Mouse (Mus musculus): ENCODE measurements at regions not wholly inside any gene's neighbourhood (a gene's known extent, or its start where the extent isn't known, plus 50 kb on each side); places are given as distances from the start of the nearest gene placed in this dataset.

DNA sequence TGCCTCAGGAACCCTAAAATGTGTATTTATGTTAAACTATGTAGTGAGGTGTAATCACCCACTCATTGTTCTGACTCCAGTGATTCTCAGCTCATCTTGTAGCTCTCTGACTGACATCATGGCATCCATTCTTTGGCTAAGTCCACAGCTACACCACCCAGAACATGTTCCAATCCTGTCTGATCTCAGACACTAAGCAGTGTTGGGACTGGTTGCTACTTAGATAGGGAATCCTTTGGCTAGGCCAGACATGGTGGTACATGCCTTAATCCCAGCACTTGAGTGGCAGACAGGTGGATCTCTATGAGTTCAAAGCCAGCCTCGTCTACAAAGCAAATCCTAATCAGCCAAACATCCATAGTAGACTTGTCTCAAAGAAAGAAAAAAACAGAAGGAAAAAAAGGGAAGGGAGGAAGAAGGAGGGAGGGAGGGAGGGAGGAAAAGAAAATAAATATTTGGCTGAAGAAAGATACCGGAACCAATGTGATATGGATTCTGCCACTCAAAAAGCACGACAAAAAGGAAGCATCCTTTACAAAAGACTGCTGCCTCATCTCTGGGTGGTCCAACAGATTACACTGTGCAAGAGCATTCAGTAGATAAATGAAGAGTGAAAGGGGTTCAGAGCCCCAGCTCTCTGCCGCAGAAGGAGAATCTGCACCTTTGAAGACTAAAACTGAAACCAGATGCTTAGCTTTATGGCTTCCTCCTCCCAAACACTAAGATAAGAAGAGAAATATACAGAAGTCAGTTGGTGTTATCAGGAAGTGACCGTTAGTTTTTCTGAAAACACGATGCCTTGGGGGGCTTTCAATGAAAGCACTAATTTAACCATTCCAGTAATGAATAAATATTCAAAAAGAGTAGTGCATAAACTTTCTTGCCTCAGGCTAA lies 51.5 kb upstream of the Med13 start:
- Histone ChIP-seq H3K9ac (replicated peaks; ENCODE audit: low read length, poor library complexity, severe bottlenecking) (no peak overlapping the region), H3K27me3 (ENCODE audit: insufficient read depth, low read length) (no peaks in the 10 kb centered on the region)

DNA sequence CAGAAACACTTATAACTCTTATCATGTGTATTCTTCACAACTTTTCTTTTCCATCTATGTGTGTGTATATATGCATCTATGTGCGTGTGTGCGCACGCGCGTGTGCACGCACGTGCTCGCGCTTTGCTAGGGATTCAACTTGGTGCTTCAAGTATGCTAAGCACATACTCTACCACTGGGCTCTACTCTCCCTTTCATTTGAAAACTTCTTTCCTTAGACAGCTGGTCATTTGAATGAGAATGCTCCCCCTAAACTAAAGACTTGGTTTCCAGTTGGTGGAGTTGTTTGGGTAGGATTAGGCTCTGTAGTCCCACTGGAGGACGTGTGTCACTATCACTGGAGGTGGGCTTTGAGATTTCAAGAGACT lies 52.2 kb upstream of the Med13 start:
- Histone ChIP-seq H3K27me3 (ENCODE audit: insufficient read depth, low read length) (no peaks in the 10 kb centered on the region), H3K4me1 (ENCODE audit: insufficient read depth, low read length) (no peaks in the 10 kb centered on the region), H3K4me3 (ENCODE audit: low read depth, low read length) (no peak overlapping the region), H3K9me3 (ENCODE audit: low read length) (no peaks in the 10 kb centered on the region), H3K4me2 (ENCODE audit: low read depth, low read length, poor library complexity, severe bottlenecking) (no peak overlapping the region), H3K36me3 (ENCODE audit: insufficient read depth, low read length) (no peaks in the 10 kb centered on the region), H3K9ac (replicated peaks; ENCODE audit: low read length, poor library complexity, severe bottlenecking) (no peak overlapping the region), H3K27ac (ENCODE audit: low read depth, low read length) (no peak overlapping the region)
- DNase-seq (ENCODE audit: low spot score), result no peak
- TF ChIP-seq CTCF (IDR thresholded peaks at IDR 0.05), result no peak
- WGBS, result 58% methylated on average over 10 of the region's 10 CpGs
- no peak for ATAC-seq (ENCODE audit: low FRiP score)

More for the DNA sequence above, 51.5 kb upstream of the Med13 start:
- no peak for ATAC-seq (ENCODE audit: low FRiP score)
- no peaks in the 10 kb centered on the region for H3K9me3 ChIP-seq (ENCODE audit: low read length)
- H3K4me1 ChIP-seq (ENCODE audit: insufficient read depth, low read length), result no peaks in the 10 kb centered on the region
- no peak overlapping the region for H3K27ac ChIP-seq (ENCODE audit: low read depth, low read length)
- 48% methylated on average over 6 of the region's 6 CpGs for WGBS
- H3K36me3 ChIP-seq (ENCODE audit: insufficient read depth, low read length), result no peaks in the 10 kb centered on the region
- H3K4me3 ChIP-seq (ENCODE audit: low read depth, low read length), result no peak overlapping the region
- DNase-seq (ENCODE audit: low spot score), result no peak
- TF ChIP-seq CTCF (IDR thresholded peaks at IDR 0.05), result no peak
- no peak overlapping the region for H3K4me2 ChIP-seq (ENCODE audit: low read depth, low read length, poor library complexity, severe bottlenecking)

DNA sequence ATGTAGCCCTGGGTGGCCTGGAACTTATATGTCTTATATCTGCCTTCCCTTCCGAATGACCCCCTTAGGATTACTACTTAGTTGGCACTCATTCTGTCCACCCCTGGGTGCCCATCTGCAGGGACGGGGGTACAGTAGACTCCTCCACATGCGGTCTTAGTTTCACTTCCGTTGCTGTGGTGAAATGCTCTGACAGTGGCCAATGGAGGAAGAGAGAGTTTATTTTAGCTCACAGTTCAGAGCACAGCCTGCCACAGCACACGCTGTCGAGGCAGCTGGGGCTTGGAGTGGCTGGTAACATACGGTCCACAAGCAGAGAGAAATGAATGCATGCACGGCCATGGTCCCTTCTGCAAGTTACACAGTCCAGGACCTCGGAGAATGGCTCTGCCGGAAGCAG lies 53.1 kb upstream of the Med13 start:
- no peak for DNase-seq (ENCODE audit: low spot score)
- 86% methylated on average over 10 of the region's 10 CpGs for whole genome bisulfite sequencing
- TF ChIP-seq CTCF (IDR thresholded peaks at IDR 0.05), result no peak

DNA sequence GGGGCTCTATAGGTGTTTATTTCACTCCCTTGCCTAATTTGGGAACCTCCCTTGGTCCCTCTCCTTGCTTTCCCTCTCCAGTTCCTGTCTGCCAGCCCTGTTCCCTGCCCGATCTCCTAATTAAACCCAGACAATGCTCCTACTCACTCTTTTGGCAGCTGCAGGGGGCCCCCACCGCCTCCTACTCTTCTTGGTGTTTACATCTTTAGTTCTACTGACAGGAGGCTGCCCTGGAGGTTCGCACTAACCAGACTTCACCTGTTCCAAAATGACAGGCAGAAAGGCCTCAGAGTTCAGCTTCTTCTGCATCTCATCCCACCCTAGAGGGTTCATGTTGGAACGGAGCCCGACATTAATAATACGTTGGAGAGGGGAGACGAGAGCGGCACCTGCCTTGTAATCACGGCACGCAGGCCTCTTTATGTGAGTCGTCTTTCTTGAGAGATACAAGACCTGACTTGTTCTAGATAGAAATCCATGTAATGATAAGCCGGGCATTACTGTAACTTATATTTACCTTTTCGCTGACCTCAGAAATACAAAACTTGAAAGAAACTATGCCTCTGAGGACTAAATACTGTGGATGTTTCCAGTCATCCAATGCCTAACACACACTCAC lies 55.5 kb upstream of the Med13 start:
- Histone ChIP-seq H3K36me3 (ENCODE audit: insufficient read depth, low read length) (no peaks in the 10 kb centered on the region), H3K4me1 (ENCODE audit: insufficient read depth, low read length) (no peaks in the 10 kb centered on the region), H3K9ac (replicated peaks; ENCODE audit: low read length, poor library complexity, severe bottlenecking) (no peak overlapping the region), H3K4me2 (ENCODE audit: low read depth, low read length, poor library complexity, severe bottlenecking) (no peak overlapping the region), H3K4me3 (ENCODE audit: low read depth, low read length) (no peak overlapping the region), H3K27me3 (ENCODE audit: insufficient read depth, low read length) (no peaks in the 10 kb centered on the region), H3K27ac (ENCODE audit: low read depth, low read length) (no peak overlapping the region), H3K9me3 (ENCODE audit: low read length) (no peaks in the 10 kb centered on the region)
- WGBS, result 31% methylated on average over 13 of the region's 13 CpGs
- no peak for TF ChIP-seq CTCF (IDR thresholded peaks at IDR 0.05)
- ATAC-seq (ENCODE audit: low FRiP score) (no peak), DNase-seq (ENCODE audit: low spot score) (peak; percentile 18)

More for the DNA sequence above, 53.1 kb upstream of the Med13 start:
- ATAC-seq (ENCODE audit: low FRiP score), result no peak
- Histone ChIP-seq H3K27me3 (ENCODE audit: insufficient read depth, low read length) (no peaks in the 10 kb centered on the region), H3K4me3 (ENCODE audit: low read depth, low read length) (no peak overlapping the region), H3K27ac (ENCODE audit: low read depth, low read length) (no peak overlapping the region), H3K4me2 (ENCODE audit: low read depth, low read length, poor library complexity, severe bottlenecking) (no peak overlapping the region), H3K9ac (replicated peaks; ENCODE audit: low read length, poor library complexity, severe bottlenecking) (no peak overlapping the region), H3K4me1 (ENCODE audit: insufficient read depth, low read length) (no peaks in the 10 kb centered on the region), H3K9me3 (ENCODE audit: low read length) (no peaks in the 10 kb centered on the region), H3K36me3 (ENCODE audit: insufficient read depth, low read length) (no peaks in the 10 kb centered on the region)

DNA sequence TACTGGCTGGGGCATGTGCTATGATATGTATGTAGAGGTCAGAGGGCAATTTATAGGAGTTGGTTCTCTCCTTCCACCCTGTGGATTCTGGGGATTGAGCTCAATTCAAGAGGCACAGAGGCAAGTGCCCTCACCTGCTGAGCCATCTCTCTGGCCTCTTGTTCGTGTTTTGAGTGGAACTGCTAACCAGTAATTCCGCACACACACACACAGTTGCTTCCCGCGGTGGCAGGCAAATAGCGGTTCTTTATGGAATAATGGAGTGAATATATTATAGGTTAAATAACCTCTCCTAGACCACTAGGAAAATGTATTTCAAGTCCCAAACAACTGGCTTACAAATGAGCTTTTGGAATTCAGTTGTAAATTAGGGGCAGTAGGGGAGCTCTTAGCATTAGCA lies 59.1 kb upstream of the Med13 start:
- 30% methylated on average over 5 of the region's 5 CpGs for WGBS
- no peak for ATAC-seq (ENCODE audit: low FRiP score)

DNA sequence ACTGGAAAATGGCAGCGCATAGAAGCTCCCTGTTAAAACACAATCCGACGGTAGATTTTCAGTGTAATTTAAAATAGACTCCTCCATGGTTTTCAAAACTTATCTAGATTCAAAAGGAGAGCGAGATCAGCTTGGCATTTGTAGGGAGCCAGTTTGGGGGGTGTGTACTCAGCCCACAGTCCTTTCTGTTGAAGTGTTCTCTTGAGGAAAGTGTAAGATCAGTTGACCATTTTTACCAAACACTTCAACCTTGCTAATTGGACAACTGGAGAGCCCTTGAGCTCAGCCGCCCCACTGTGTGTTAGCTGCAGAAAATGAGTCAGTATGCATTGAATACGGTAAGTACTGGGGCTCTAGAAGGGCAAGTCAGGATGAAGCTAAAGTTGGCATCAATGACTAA lies 59.8 kb upstream of the Med13 start:
- no peak overlapping the region for H3K4me3 ChIP-seq (ENCODE audit: low read depth, low read length)
- H3K27ac ChIP-seq (ENCODE audit: low read depth, low read length), result no peak overlapping the region
- 36% methylated on average over 6 of the region's 6 CpGs for WGBS
- H3K9me3 ChIP-seq (ENCODE audit: low read length), result no peaks in the 10 kb centered on the region
- no peak for TF ChIP-seq CTCF (IDR thresholded peaks at IDR 0.05)
- DNase-seq (ENCODE audit: low spot score) (no peak), ATAC-seq (ENCODE audit: low FRiP score) (no peak)
- no peaks in the 10 kb centered on the region for H3K36me3 ChIP-seq (ENCODE audit: insufficient read depth, low read length)
- H3K4me1 ChIP-seq (ENCODE audit: insufficient read depth, low read length), result no peaks in the 10 kb centered on the region
- H3K27me3 ChIP-seq (ENCODE audit: insufficient read depth, low read length), result no peaks in the 10 kb centered on the region
- H3K4me2 ChIP-seq (ENCODE audit: low read depth, low read length, poor library complexity, severe bottlenecking), result no peak overlapping the region
- no peak overlapping the region for H3K9ac ChIP-seq (replicated peaks; ENCODE audit: low read length, poor library complexity, severe bottlenecking)

More for the DNA sequence above, 59.1 kb upstream of the Med13 start:
- H3K4me3 ChIP-seq (ENCODE audit: low read depth, low read length), result no peak overlapping the region
- no peaks in the 10 kb centered on the region for H3K36me3 ChIP-seq (ENCODE audit: insufficient read depth, low read length)
- no peaks in the 10 kb centered on the region for H3K9me3 ChIP-seq (ENCODE audit: low read length)
- H3K4me1 ChIP-seq (ENCODE audit: insufficient read depth, low read length), result no peaks in the 10 kb centered on the region
- no peaks in the 10 kb centered on the region for H3K27me3 ChIP-seq (ENCODE audit: insufficient read depth, low read length)
- no peak for TF ChIP-seq CTCF (IDR thresholded peaks at IDR 0.05)
- H3K27ac ChIP-seq (ENCODE audit: low read depth, low read length), result no peak overlapping the region
- H3K9ac ChIP-seq (replicated peaks; ENCODE audit: low read length, poor library complexity, severe bottlenecking), result no peak overlapping the region
- no peak overlapping the region for H3K4me2 ChIP-seq (ENCODE audit: low read depth, low read length, poor library complexity, severe bottlenecking)
- no peak for DNase-seq (ENCODE audit: low spot score)

Measured in midbrain, postnatal 0 days (tissue).